Mouse (Mus musculus): ENCODE measurements at regions not wholly inside any gene's neighbourhood (a gene's known extent, or its start where the extent isn't known, plus 50 kb on each side); places are given as distances from the start of the nearest gene placed in this dataset.

- no peak for DNase-seq
Measured at GRCm38 (mm10) chr6:10803383-10803782, 1103.9 kb downstream of the Ndufa4 start.

GRCm38 (mm10) chr6:10758620-10759311 lies 1148.5 kb downstream of the Ndufa4 start:
- DNase-seq = no peak

- no peak for DNase-seq
Measured at GRCm38 (mm10) chr6:10758051-10758450, 1149.2 kb downstream of the Ndufa4 start.

GRCm38 (mm10) chr6:10744056-10744455 lies 1163.2 kb downstream of the Ndufa4 start:
- DNase-seq = no peak

GRCm38 (mm10) chr6:10722566-10722965 lies 1184.7 kb downstream of the Ndufa4 start:
- DNase-seq = no peak

GRCm38 (mm10) chr6:10690526-10690925 lies 1216.8 kb downstream of the Ndufa4 start:
- DNase-seq = peak; percentile 30
